Mouse (Mus musculus): Measurements from ENCODE around the gene Pip5k1b.

DNA sequence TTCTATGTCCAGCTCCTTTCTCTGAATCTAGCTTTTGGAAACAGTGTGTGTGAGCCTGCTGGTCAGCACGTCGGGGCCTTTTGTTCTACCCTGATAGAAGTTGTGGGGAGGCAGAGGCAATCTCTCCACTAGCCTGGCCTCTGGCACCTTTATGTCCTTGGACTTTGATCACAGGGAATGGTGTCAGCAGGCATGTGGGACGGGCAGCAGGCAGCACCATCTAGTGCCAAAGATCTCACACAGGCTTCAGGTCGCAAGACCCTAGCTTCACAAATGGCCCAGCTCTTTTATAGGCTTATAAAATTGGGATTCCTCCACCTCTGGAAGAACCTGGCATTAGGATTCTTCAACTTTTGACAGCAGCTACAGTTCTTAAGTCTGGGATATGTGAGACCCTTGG, 48.4 kb upstream of the Pip5k1b start:
- TF ChIP-seq CTCF (IDR thresholded peaks at IDR 0.05; ENCODE audit: borderline replicate concordance, insufficient read depth, low read length) = no peak
- no peak for TF ChIP-seq POLR2A (IDR thresholded peaks at IDR 0.05; ENCODE audit: low read depth, low read length)
